Mouse (Mus musculus) G1E (cell line): ENCODE measurements around the gene Acot6.

Experiments
- CTCF ChIP-seq: IDR thresholded peaks from 2 replicates; pipeline ENCODE4 v1.5.1; 2012; ENCODE audit warnings: low read depth, low read length, inconsistent platforms, mixed read lengths
- POLR2AphosphoS5 ChIP-seq: IDR thresholded peaks from 2 replicates; pipeline ENCODE4 v1.6.1; 2012; ENCODE audit warnings: low read depth, low read length, inconsistent platforms; ENCODE audit not compliant: insufficient replicate concordance
- TAL1 ChIP-seq: conservative IDR thresholded peaks from 2 replicates; pipeline ENCODE4 v1.6.1; 2012; ENCODE audit warnings: low read depth, low read length, inconsistent platforms, mixed read lengths

GRCm38 (mm10) chr12:84109924-84110323 is 9.5 kb downstream of the Acot6 start:
- TF ChIP-seq CTCF (no peak), POLR2AphosphoS5 (no peak), TAL1 (no peak)
